Mouse (Mus musculus) stomach, postnatal 0 days (tissue): ENCODE measurements around the gene Dock1.

ENCODE experiments used
- CTCF ChIP-seq: IDR thresholded peaks from 2 replicates; pipeline ENCODE4 v1.5.1; 2016; ENCODE audit warnings: antibody characterized with exemption, low read depth, mild to moderate bottlenecking, moderate library complexity
- EP300 ChIP-seq: optimal IDR thresholded peaks from 2 replicates; pipeline ENCODE3; 2016; ENCODE audit warnings: antibody characterized with exemption

GRCm38 (mm10) chr7:134880431-134880830 is 210.0 kb downstream of the Dock1 start:
- TF ChIP-seq EP300, result no peak
- TF ChIP-seq CTCF, result no peak
